Mouse (Mus musculus): ENCODE results near the gene Fli1.
A peak's percentile ranks its signal among the peaks of the same experiment; 100 is the strongest.

Fli1 gene

DNA sequence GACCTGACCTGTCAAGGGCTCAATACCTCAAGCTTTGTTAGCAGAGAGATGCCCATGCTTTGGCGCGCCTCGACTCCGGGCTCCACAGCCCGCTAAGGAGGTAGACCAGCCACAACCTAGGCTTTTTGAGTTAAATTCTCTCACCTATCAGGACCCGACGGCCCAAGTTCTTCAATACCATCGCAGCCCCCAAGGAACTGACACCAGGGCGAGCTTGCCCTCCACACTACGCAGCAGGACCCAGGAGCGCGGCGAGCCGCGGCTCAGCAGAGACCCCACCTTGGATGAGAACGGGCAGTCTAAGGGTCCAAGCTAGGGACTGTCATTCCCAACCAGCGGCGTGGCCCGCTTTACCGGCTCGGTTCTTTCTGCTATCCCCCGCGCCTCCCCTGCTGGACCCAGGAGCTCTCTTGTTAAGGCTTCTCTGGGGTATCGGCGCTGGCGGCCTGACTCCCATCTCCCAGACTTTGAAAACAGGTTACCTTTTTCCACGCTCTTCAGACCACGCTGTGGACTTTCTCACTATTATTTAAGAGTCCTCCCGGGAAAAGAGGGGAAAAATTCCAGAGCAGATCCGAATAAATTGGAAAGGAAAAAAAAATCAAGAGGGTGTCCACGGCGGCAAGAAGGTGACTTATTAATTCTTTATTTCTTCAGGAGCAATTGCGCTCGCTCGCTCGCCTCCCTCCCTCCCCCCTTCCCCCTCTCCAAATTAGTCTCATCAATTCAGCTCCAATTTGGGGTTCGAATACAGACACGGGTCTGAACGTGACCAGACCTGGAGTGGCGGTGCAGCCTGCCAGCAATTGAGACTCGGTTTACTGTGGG lies at the start of gene Fli1:
Fli1 (minus strand) TSS at position 650 of the 828 bp plus-strand sequence.
- DNase-seq, result no peak

DNA sequence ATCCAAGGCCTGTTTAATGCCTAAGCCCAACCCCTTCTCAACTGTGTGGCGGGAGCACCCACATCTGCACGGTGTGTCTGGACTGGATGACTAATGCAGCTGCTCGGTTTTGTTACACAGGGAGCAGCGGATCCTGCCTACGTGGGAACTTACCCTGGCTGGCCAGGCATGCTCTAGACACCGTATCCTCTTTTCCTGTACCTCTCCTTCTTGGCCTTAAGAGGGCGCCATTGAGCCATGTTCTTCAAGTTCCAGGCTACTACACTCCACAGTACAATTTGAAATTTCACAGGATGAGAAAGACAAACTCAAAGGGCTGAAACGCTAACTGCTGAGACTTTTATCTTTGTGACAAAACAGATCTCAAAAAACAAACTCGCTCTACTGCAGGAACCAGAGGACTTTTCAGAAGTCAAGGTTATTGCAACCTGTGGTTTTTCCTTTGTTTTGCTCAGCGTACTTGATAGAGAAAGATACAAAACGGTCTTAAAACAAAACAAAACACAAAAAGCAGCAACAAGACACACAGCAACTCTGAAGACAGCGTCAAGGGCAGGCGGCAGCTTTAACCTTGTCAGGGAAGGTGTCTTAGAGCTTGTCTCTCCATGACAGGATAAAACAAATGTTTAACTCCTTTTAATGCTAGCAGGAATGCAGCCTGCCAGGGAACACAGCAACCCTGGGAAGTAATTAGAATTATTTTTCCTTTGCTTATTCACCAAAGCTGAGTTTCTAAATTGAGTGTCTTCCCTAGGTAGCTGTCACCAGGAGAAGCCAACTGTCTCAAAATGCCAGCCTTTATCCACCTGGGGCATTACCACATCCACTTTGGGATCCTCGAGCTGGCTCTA lies 49.3 kb upstream of the Fli1 start:
- DNase-seq, result peak; percentile 54

DNA sequence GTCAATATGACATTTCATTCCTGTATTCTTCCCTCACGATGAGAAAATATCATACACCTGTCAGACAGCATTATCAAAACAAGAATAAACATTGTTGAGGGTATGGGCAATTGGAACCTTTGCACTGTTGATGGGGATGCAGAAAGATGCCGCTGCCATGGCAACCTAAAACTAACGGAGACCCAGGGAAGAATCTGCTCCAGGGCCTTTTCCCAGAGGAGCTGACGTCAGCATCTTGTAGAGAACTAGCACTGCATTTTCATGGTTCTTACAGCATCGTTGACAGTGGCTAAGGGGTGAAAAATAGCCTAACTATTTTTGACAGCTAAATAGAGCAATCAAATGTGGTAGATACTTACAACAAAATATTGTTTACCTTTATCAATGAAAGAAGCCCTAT lies 47.9 kb upstream of the Fli1 start:
- no peak for DNase-seq

DNA sequence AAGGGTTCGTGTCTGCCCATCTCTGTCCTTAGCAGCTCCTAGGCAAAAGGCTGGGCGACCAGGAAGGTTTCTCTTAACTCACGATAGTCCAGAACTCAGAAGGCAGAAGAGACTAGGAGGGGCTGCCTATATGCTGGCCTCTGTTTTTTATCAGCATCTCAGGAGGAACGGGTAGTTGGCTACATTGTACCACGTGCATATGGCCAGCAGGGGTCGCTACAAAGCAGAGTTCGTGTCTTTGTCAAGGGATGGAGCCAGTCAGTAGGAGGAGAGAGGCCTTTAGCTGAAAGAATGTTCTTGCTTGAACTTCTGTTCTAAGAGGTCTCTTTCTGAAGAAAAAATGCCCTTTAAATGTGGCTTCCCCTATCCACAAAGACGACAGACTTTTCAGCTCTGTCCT lies 47.2 kb upstream of the Fli1 start:
- peak; percentile 82 for DNase-seq

DNA sequence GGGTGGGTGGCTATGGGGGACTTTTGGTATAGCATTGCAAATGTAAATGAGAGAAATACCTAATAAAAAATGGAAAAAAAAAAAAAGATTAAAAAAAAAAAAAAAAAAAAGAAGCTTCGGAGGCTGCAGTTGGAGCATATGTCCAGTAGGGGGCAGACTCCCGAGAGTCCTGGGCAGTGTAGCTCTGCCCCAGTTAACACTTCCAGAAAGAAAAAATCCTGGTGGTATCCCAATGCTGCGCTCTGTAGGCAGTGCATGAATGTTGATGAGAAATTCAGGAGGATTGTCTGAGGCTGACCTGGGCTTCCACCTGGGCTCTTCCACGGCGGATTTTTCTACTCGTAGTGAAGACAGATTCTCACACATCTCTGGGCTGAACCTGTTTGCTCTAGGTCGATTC lies 42.7 kb upstream of the Fli1 start:
- DNase-seq, result no peak

DNA sequence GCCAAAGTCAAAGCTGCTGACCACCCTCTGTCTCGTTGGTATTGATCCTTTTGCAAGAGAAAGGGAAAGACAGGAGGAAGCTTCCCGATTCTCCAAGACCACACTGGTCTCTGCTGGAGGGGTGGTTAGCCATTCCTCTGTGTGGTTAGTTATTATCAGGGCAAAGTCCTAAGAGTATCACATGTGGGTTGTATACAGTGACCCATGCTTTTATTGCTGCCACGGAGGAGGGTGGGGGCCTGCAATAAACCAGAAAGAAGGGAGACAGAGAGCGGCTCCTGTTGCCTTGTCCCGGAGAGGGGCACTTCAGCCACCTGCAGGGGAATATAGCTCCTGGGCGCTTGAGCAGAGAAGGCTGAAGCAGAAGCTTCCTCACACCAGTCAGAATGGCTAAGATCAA lies 41.2 kb upstream of the Fli1 start:
- DNase-seq, result no peak

DNA sequence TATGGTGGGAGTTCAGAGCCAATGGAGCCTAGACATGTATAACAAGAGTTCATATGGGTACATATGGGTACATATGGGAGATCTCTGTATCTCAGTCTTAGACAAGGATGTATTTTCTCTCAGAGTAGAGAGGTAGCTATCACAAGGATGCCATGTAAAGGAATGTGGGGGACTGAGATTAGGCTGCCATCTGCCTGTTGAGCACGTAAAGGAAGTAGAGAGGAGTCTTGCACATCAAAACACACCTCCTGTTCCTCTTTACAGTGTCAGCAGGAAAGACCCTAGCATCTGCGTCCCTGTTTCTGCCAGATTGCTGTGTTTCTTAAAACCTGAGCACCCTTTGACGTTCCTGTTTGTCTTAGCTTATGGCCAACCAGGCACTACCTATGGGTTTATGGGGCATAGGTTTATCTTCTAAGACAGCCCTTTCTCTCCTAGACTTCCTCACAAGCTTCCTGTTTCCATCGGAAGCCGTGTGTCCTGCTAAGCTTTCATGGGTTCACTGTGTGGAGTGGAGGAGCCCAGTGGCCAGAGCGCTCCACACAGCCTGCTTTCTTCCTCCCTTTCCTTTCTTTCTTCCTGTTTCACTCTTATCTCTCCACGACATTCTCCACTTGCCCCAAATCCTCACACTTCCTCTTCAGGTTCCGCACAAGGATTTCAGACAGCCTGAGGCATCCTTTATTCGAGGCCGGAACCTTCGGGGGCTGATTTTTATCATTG lies 39.4 kb upstream of the Fli1 start:
- no peak for DNase-seq

DNA sequence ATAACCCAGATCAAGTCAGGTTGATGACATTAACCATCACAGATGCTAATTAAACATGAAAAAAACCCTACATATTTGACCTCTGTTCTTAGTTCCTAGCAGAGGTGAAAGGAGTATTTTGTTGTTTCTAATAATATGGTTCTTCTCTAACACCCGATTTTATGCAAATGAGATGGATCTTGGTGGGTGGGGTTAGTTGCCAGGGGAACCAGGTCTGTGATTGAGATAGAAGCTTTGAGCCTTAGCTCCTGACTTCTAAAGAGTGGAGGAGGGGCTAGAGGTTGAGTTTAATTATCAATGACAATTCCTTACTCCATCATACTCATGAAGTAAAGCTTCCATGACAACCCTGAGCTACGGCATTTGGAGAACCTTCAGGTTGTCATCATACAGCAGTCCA lies 35.8 kb upstream of the Fli1 start:
- no peak for DNase-seq

DNA sequence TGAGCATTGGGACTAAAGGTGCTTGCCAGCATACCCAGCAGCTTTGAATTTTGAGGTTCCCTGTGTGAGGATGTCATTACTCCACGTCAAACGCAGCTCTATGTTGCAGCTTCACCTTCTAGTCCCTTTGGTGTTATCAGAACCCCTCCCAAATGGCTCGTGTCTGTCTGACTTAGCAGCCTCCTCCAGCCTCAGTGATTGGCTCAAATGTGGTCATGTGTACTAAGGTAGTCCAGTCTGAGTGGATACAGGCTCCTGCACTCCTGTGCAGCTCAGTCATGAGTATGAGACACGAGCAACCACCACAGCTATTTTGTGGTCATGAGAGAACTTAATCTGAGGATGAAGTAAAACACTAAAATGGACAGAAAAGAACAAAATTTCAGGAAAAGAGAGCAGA lies 31.0 kb upstream of the Fli1 start:
- no peak for DNase-seq

DNA sequence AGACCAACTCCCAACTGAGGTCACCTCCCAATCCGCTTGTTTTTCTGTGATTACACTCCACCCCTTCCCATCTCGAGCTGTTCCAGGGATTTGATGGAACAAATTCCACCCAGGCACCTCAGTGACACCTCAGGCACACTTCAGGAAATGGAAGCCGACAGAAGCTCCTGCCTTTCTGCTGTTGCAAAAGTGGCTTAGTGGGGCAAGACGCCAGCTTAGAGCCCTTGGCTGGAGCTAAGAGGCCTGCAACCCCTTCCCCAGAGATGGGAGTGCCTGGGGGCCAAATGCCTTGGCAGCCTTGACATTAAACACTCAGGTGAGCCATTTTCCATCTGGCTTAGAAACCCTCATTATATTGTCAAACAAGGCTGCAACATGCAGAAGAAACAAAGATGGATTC lies 29.0 kb upstream of the Fli1 start:
- no peak for DNase-seq

DNA sequence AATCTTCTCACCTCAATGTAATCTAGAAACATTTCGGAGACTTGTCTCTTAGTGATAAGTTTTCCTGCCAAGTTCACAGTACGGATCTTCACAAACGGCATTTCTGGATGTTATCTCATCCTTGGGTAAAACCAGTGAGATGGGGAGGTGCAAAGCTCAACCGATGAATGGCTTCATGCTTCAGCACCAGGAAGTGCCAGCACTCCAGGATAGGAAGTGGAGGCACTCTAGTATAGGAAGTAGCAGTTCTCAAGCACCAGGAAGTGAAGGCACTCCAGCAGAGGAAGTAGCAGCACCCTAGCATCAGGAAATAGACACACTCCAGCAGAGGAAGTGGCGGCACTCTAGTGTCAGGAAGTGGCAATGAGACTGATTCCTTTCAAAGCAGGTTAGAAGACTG lies 27.9 kb upstream of the Fli1 start:
- DNase-seq, result no peak

DNA sequence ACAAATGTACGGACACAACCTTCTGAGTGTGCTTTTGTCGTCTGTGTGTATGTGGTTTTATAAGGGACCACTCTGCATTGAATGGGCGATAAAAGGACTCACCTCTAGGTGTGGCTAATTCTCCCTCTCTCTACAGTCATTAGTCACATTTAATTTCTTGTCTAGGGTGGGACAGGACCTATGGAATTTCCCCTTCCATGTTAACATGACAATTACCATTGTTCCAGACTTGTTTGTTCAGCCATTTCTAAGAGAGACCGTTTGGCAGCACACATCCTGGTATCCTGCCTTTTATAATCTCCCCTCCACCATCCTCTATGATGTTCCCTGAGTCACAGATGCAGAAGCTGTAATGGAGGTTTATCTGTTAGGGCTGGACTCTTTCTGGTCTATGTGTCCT lies 26.6 kb upstream of the Fli1 start:
- no peak for DNase-seq

DNA sequence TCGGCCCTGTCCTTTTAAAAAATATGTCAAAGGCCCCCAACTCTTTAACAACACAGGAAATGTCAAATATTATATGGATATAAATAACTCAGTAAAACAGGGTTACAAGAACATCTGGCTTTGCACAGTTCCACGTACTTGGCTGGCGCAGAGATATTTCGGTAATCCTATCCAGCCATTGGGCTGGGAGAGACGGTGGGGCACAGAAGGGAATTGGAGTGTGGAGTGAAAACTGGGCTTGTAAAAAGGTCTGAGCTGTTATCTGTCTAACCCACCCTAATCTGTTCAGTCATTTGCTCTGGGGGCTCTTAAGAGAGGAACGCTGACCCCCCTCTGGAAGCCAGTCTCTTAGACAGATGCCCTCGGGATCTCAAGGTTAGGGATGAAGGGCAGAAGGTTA lies 24.9 kb upstream of the Fli1 start:
- no peak for DNase-seq

DNA sequence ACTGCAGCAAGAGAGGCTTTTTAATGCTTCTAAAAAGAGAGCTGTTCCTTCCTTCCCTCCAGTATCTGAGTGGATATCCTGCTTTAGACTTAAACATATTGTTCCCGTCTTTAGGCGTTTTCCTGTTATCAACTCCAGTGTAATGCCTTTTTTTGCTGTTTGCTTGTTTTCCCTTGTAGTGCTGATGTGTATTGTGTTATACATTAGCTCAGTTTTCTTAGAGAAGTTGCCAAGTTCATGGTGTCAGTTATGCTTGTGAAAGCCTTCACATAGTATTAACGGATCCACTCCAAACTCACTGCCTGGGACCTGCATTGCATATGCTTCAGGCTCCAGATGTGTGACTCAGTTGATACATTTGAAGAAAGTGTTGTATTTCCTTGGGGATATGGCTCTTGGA lies 22.6 kb upstream of the Fli1 start:
- no peak for DNase-seq

DNA sequence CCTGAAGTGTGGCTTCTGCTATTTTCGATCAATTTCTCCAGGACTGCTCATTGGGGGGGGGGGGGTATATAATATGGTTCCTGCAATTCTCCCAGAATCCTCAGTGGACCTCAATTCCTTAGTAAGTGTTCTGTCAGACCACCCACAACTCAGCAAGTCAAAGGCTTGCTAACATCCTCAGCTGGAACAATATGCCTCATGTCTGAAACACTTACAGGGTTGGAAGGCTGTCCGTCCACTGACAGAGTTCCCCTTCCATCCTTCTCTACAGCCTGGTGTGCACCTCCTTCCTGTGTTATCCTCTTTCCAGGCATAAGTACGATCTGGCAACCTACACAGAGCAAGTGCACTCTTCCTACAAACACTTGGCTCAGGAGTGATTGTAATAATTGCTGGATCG lies 20.2 kb upstream of the Fli1 start:
- DNase-seq, result no peak

DNA sequence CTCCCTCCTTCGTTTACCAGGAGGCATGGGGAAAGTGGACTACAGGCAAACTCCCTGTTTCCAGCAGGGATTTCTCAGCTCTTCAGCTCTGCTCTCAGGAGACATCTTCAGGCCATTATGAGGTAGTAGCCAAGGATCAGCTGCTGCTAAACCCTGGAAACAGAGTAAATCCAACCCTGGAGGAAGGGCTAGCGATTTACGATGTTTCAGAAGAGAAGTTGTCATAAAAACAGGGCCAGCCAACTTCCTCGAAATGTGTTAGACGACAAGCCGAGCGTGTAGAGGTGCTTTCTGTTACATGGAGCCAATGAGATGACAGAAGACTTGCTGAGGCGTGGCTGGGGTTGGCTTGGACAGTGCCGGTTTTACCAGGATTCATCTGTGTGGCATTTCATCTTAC lies 19.7 kb upstream of the Fli1 start:
- DNase-seq, result no peak

DNA sequence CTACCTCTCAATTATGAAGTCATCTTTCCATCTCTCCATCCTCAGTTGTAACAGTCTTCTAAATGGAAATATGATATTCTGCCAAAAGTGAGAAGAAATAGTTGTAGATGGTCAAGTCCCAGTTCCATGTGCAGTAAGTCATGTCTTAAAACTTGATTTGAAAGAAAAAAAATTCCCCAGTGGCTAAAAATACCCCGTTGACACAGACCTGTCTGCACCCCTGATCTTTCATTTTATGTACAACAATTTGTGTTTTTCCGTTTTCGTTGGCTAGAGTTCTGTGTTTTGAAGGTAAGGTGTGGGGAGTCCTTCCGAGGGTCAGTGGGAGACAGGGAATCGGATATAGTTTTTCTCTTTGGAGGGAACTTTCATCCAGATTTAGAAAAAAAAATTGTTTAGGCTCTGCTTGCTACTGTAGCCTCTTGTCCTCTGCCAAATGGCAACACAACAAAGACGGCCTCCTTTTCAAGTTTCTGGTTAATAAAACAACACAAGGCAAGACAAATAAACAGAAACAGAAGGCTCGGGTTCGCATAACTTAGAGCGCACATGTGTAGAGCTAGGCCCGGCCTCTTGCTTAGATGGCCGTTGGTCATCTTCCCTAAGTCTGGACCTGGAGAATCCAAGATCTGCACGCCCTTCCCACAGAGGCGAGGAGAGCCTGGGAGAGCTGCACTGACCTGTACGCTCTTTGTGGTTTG lies 18.7 kb upstream of the Fli1 start:
- no peak for DNase-seq

DNA sequence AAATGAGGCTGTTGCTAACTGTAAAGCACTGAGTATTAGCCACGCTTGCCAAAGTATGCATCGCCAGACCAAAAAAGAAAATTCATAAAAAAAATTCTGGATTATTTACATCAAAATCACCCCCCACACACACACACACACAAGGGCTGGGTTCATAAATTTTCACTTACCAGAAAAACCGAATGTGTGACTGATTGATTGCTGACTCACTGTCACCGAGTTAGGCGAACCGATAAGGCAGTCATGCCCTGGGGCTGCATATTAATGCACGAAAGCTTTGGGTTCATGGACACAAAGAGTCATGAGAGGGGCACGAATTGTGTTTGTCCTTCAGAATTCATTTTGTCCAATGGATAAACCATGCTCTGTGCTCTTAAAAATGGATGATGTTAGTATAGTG lies 17.2 kb upstream of the Fli1 start:
- DNase-seq, result peak; percentile 62

DNA sequence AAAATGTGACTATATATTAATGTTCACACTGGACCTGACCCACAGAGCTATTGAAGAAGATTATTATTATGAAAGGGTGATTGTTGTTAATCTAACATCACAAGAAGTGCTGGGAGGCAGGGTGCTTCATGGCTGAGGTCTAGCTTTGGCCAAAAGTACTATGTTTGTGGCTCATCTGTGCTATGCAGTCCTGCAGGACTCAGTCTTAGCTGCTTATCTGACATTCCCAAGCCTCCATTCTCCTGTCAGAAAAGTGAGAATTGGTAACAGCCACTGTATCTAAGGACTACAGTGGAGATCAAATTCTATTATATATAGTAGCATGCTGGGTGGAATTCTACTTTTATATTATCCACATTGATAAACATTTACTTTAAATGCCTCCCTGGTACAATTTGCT lies 16.8 kb upstream of the Fli1 start:
- DNase-seq, result no peak

DNA sequence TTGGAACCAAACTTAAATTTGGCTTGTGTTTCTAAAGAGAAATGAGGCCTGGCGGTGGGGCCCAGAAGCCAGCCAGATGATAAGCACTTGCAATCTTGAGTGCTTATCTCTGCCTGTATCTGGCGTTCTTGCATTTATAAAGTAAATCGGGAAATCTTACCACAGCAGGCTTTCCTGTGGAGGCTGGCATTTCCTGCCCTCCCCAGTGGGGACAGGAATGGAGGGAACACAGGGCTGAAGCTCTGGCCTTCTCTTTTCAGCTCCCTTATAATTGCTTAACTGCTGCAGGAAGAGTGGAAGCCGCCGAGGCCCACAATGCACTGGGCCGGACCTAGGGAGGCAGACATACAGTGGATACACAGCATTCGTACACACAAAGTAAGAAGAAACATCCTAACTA lies 13.7 kb upstream of the Fli1 start:
- peak; percentile 37 for DNase-seq

DNA sequence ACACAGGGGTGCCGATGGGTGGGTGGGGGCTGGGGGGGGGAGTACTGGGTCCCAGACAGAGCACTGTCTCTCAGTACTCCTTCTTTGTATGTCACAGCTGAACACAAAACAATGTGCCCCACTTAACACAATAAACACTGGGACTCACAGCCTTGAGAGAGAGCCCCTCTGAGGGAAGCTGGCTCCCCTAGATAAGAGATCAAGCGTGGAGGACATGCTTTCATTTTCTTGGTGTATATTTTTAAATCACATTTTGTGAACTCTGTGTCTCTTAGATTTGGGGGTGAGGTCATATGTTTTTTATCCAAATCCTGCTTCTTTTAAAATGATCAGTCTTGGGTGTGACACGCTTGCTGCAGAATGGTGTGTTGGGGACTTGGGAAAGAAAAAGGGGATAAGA lies 12.6 kb upstream of the Fli1 start:
- DNase-seq, result no peak

DNA sequence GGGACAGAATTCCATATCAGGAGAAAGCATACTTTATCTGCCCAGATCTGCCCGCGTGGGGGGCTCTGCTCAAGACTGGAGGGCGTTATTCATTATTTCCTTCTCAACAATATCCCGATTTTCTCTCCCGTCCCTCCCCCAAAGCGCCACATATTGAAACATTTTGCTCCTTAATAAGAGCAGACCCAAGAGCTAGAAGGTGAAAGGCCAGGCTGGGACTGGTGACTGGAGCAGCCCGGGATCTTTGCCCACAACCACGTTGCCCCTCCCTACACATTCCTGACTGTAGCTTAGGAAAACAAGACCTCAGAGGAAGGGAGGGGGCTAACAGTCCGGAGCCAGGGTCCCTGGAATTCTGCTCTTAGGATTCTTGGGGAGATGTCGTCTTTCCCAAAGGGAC lies 7.9 kb upstream of the Fli1 start:
- no peak for DNase-seq
